Mouse (Mus musculus): ENCODE measurements around the gene Narfl. TPM values are rescaled to one million over a fixed set of nuclear protein-coding genes. Genes with fewer than 3 reads are reported as not detected.

Narfl gene
- polyA plus RNA-seq, 1 experiment, result 31.4 TPM

DNA sequence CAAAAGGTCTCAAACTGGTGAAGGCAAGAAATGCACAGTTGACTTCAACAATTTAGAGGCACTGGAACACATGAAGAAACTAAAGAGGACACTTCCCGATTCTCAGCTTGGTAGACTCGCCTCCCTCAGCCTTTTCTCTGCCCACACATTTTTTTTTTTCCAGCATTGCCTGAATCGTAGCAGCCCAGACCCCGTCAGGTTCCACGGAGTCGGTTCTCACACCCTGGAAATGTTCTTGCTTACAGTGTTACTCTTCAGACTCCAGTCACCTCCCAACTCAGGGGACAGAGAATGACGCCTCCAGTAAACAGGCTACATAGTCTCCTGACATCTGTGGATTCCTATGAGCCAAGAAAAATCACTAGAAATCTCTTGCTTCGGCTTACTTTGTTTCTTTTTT is 13.4 kb upstream of the Narfl start:
- H3K4me2 ChIP-seq (ENCODE audit: low read depth), result no peak overlapping the region
- TF ChIP-seq SRF (IDR thresholded peaks at IDR 0.05; ENCODE audit: control insufficient read depth, insufficient read length, low read depth), result no peak
- no peak for TF ChIP-seq MYOG (IDR thresholded peaks at IDR 0.05; ENCODE audit: control insufficient read depth in 1 of 3, insufficient read depth in 1 of 3, insufficient read length in 2 of 3, low read depth in 2 of 3)
- TF ChIP-seq USF1 (IDR thresholded peaks at IDR 0.05; ENCODE audit: low read depth), result no peak
- TF ChIP-seq MAX (IDR thresholded peaks at IDR 0.05; ENCODE audit: low read depth), result no peak
- TF ChIP-seq MYOD1 (IDR thresholded peaks at IDR 0.05; ENCODE audit: control insufficient read depth in 1 of 3, insufficient read length in 2 of 3, low read depth in 2 of 3), result no peak
- TF ChIP-seq TCF12 (IDR thresholded peaks at IDR 0.05; ENCODE audit: insufficient read depth, poor library complexity, severe bottlenecking), result no peak
- TF ChIP-seq CEBPB (IDR thresholded peaks at IDR 0.05; ENCODE audit: insufficient read depth, poor library complexity, severe bottlenecking), result no peak
- TF ChIP-seq E2F4 (IDR thresholded peaks at IDR 0.05; ENCODE audit: insufficient read depth), result no peak
- no peak for TF ChIP-seq POLR2A (IDR thresholded peaks at IDR 0.05; ENCODE audit: insufficient read length, low read depth)
- no peak for TF ChIP-seq TCF3 (IDR thresholded peaks at IDR 0.05; ENCODE audit: insufficient read length, low read depth)
- TF ChIP-seq REST (IDR thresholded peaks at IDR 0.05; ENCODE audit: insufficient read depth, insufficient read length), result no peak

DNA sequence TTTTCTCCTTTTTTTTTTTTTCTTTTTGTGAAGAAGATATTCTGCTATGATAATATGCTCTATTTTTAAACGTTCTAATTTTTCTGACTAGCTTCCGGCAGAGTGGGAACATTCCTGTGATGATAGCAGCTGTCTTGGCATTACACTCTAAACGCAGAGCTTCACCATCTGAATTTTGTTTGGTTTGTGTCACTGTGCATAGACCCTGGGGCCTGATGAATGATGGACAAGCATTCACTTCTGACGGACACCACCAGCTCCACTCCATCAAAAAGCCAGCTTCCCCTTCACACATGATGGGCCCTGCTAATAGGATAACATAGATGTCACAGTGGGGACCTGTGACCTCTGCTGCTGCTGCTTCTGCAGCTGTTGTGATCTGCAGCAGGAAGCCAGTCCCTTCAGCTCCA is 12.0 kb upstream of the Narfl start:
- TF ChIP-seq MYOG (IDR thresholded peaks at IDR 0.05; ENCODE audit: control insufficient read depth in 1 of 3, insufficient read depth in 1 of 3, insufficient read length in 2 of 3, low read depth in 2 of 3), result peak in 1 of 3 experiments; percentile 61
- no peak for TF ChIP-seq POLR2A (IDR thresholded peaks at IDR 0.05; ENCODE audit: insufficient read length, low read depth)
- TF ChIP-seq SRF (IDR thresholded peaks at IDR 0.05; ENCODE audit: control insufficient read depth, insufficient read length, low read depth), result no peak
- no peak for TF ChIP-seq TCF3 (IDR thresholded peaks at IDR 0.05; ENCODE audit: insufficient read length, low read depth)
- TF ChIP-seq MAX (IDR thresholded peaks at IDR 0.05; ENCODE audit: low read depth), result no peak
- peak in 1 of 3 experiments; percentile 58 for TF ChIP-seq MYOD1 (IDR thresholded peaks at IDR 0.05; ENCODE audit: control insufficient read depth in 1 of 3, insufficient read length in 2 of 3, low read depth in 2 of 3)
- no peak for TF ChIP-seq USF1 (IDR thresholded peaks at IDR 0.05; ENCODE audit: low read depth)
- TF ChIP-seq CEBPB (IDR thresholded peaks at IDR 0.05; ENCODE audit: insufficient read depth, poor library complexity, severe bottlenecking), result no peak
- Histone ChIP-seq H3K79me2 (ENCODE audit: control insufficient read depth, insufficient read depth) (no peaks in the 10 kb centered on the region), H3K4me3 (no peak overlapping the region), H3ac (ENCODE audit: control insufficient read depth, insufficient read length) (no peak overlapping the region), H3K4me2 (ENCODE audit: low read depth) (peak overlapping the region; percentile 34), H3K27me3 (ENCODE audit: control insufficient read depth, insufficient read depth, insufficient read length) (no peaks in the 10 kb centered on the region), H3K36me3 (ENCODE audit: control insufficient read depth, insufficient read depth) (no peaks in the 10 kb centered on the region)

More for the DNA sequence above, 13.4 kb upstream of the Narfl start:
- Histone ChIP-seq H3K4me3 (no peak overlapping the region), H3K36me3 (ENCODE audit: control insufficient read depth, insufficient read depth) (no peaks in the 10 kb centered on the region), H3K27me3 (ENCODE audit: control insufficient read depth, insufficient read depth, insufficient read length) (no peaks in the 10 kb centered on the region), H3ac (ENCODE audit: control insufficient read depth, insufficient read length) (no peak overlapping the region), H3K79me2 (ENCODE audit: control insufficient read depth, insufficient read depth) (no peaks in the 10 kb centered on the region)

DNA sequence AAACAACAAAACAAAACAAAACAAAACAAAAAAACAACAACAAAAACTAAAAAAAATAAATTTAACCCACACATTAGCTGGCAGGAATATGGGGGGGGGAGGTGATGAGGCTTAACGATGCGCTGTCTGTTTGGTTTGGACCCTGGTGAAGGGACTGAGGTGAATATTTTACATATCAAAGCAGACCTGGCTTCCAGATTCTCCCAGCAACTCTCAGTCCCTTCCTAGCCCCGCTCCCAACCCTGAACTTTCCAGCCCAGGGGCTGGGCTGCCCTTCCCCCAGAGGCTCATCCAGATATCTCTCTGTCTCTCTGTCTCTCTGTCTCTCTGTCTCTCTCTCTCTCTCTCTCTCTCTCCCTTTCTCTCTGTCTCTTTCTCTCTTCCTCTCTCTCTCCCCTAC is 11.0 kb upstream of the Narfl start:
- TF ChIP-seq POLR2A (IDR thresholded peaks at IDR 0.05; ENCODE audit: insufficient read length, low read depth), result no peak
- no peak for TF ChIP-seq MYOD1 (IDR thresholded peaks at IDR 0.05; ENCODE audit: control insufficient read depth in 1 of 3, insufficient read length in 2 of 3, low read depth in 2 of 3)
- no peak for TF ChIP-seq REST (IDR thresholded peaks at IDR 0.05; ENCODE audit: insufficient read depth, insufficient read length)
- no peak for TF ChIP-seq USF1 (IDR thresholded peaks at IDR 0.05; ENCODE audit: low read depth)
- TF ChIP-seq TCF3 (IDR thresholded peaks at IDR 0.05; ENCODE audit: insufficient read length, low read depth), result no peak
- TF ChIP-seq E2F4 (IDR thresholded peaks at IDR 0.05; ENCODE audit: insufficient read depth), result no peak
- TF ChIP-seq POLR2AphosphoS2 (IDR thresholded peaks at IDR 0.05; ENCODE audit: insufficient read length, low read depth), result no peak
- no peak for TF ChIP-seq CEBPB (IDR thresholded peaks at IDR 0.05; ENCODE audit: insufficient read depth, poor library complexity, severe bottlenecking)
- no peak for TF ChIP-seq MYOG (IDR thresholded peaks at IDR 0.05; ENCODE audit: control insufficient read depth in 1 of 3, insufficient read depth in 1 of 3, insufficient read length in 2 of 3, low read depth in 2 of 3)
- TF ChIP-seq MAX (IDR thresholded peaks at IDR 0.05; ENCODE audit: low read depth), result no peak
- no peak for TF ChIP-seq SRF (IDR thresholded peaks at IDR 0.05; ENCODE audit: control insufficient read depth, insufficient read length, low read depth)
- TF ChIP-seq TCF12 (IDR thresholded peaks at IDR 0.05; ENCODE audit: insufficient read depth, poor library complexity, severe bottlenecking), result no peak
- H3K79me2 ChIP-seq (ENCODE audit: control insufficient read depth, insufficient read depth), result no peaks in the 10 kb centered on the region
- H3K4me3 ChIP-seq, result no peak overlapping the region
- H3K4me2 ChIP-seq (ENCODE audit: low read depth), result no peak overlapping the region
- H3K36me3 ChIP-seq (ENCODE audit: control insufficient read depth, insufficient read depth), result no peaks in the 10 kb centered on the region
- no peak overlapping the region for H3ac ChIP-seq (ENCODE audit: control insufficient read depth, insufficient read length)
- no peaks in the 10 kb centered on the region for H3K27me3 ChIP-seq (ENCODE audit: control insufficient read depth, insufficient read depth, insufficient read length)

DNA sequence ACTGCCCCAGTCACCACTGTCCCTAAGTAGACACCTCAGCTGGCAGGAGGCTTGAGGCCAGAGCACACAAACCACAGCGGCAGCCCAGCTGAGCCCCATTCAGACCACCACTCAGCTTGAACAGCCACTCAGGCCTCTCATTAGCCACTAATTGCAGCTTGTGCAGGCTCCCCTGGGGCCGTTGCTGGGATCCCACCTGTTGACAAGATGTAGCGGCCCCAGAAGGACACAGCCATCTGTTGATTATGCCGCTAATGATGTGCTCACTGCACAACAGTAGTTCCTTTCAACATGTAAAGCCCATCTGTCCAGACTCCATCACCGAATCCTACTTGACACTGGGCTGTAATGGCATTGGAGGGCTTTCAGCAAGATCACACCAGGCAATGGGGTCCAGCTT is 7.7 kb upstream of the Narfl start:
- Histone ChIP-seq H3K36me3 (ENCODE audit: control insufficient read depth, insufficient read depth) (no peaks in the 10 kb centered on the region), H3ac (ENCODE audit: control insufficient read depth, insufficient read length) (no peak overlapping the region), H3K4me2 (ENCODE audit: low read depth) (no peak overlapping the region), H3K79me2 (ENCODE audit: control insufficient read depth, insufficient read depth) (no peaks in the 10 kb centered on the region), H3K27me3 (ENCODE audit: control insufficient read depth, insufficient read depth, insufficient read length) (no peaks in the 10 kb centered on the region), H3K4me3 (no peak overlapping the region)
- no peak for TF ChIP-seq SRF (IDR thresholded peaks at IDR 0.05; ENCODE audit: control insufficient read depth, insufficient read length, low read depth)
- peak in 2 of 3 experiments; percentile 35 to 50 for TF ChIP-seq MYOD1 (IDR thresholded peaks at IDR 0.05; ENCODE audit: control insufficient read depth in 1 of 3, insufficient read length in 2 of 3, low read depth in 2 of 3)
- no peak for TF ChIP-seq TCF12 (IDR thresholded peaks at IDR 0.05; ENCODE audit: insufficient read depth, poor library complexity, severe bottlenecking)
- no peak for TF ChIP-seq POLR2A (IDR thresholded peaks at IDR 0.05; ENCODE audit: insufficient read length, low read depth)
- TF ChIP-seq MAX (IDR thresholded peaks at IDR 0.05; ENCODE audit: low read depth), result no peak
- no peak for TF ChIP-seq REST (IDR thresholded peaks at IDR 0.05; ENCODE audit: insufficient read depth, insufficient read length)
- TF ChIP-seq E2F4 (IDR thresholded peaks at IDR 0.05; ENCODE audit: insufficient read depth), result no peak
- TF ChIP-seq CEBPB (IDR thresholded peaks at IDR 0.05; ENCODE audit: insufficient read depth, poor library complexity, severe bottlenecking), result no peak
- peak in 1 of 3 experiments; percentile 7 for TF ChIP-seq MYOG (IDR thresholded peaks at IDR 0.05; ENCODE audit: control insufficient read depth in 1 of 3, insufficient read depth in 1 of 3, insufficient read length in 2 of 3, low read depth in 2 of 3)

Data from myocyte (in vitro differentiated cells).